Mouse (Mus musculus) G1E-ER4 (cell line): ENCODE data around the gene Prrc2b. TPM values are rescaled to one million over a fixed set of nuclear protein-coding genes. Genes with fewer than 3 reads are reported as not detected.

Experiments
- GATA1 ChIP-seq: IDR thresholded peaks from one replicate; pipeline ENCODE4 v1.8.0; 2012; ENCODE audit warnings: low read length, inconsistent platforms
- polyA plus RNA-seq: library from polyadenylated mRNA; stranded (reverse); fragments of >175 nt; gene quantifications from 2 replicates; pipeline ENCODE4 v1.2.3, GENCODE M21; 2012

Prrc2b gene
- polyA plus RNA-seq, 1 experiment = 97.4 TPM

- TF ChIP-seq GATA1 = no peak
These were observed 931 bp downstream of the Prrc2b start for GRCm38 (mm10) chr2:32151660-32152366.

- TF ChIP-seq GATA1 = no peak
These were observed 1.6 kb downstream of the Prrc2b start for GRCm38 (mm10) chr2:32152367-32153034.

DNA sequence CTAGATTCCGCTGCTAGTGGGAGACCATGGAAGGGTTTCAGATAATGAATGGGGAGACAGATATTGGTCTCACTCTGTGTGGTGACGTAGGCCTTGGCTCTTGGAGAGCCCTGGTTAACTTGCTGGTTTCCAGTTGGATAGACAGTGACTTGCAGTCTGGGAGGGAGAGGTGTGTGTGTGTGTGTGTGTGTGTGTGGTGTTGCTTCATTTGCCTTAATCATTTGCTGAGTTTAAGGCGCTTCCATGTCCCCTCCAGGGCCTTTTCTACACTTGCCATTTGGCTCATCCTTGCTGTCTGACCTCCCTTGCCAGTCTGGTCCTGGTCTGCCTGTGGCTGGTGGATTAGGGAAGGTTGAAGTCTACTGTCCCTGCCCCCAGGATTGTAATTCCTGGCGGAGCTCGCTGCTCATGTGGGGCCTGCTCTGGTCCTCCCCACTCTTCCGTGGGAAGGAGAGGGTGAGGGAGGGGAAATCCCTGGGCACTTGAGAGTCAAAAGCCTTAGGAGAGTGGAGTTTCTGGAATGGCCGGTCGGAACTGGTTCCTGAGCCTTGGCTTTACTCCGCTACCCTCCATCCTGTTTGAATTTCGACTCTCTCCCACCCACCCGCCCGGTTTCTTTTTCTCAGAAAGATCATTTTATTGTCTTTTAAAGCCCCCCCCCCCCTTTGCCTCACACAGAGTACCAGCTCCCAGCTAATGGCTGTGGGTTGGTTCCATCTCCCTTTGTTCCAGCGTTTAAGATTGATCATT is 2.3 kb downstream of the Prrc2b start:
- no peak for TF ChIP-seq GATA1

DNA sequence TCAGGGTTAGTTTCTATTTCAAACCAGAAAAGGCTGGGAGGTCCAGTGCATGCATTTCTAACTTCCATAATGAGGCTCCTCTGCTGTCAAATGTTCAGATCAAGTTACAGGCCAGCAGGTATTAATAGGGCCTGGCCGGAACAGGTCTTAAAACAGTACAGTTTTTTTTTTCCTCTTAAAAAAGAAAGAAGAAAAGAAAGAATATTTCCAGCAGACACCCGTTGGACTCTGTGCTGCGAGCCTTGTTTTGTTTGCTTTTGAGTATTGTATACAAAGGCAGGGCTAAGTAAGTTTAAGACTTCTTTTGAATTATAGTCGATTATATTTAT is 2.9 kb downstream of the Prrc2b start:
- TF ChIP-seq GATA1 = no peak

DNA sequence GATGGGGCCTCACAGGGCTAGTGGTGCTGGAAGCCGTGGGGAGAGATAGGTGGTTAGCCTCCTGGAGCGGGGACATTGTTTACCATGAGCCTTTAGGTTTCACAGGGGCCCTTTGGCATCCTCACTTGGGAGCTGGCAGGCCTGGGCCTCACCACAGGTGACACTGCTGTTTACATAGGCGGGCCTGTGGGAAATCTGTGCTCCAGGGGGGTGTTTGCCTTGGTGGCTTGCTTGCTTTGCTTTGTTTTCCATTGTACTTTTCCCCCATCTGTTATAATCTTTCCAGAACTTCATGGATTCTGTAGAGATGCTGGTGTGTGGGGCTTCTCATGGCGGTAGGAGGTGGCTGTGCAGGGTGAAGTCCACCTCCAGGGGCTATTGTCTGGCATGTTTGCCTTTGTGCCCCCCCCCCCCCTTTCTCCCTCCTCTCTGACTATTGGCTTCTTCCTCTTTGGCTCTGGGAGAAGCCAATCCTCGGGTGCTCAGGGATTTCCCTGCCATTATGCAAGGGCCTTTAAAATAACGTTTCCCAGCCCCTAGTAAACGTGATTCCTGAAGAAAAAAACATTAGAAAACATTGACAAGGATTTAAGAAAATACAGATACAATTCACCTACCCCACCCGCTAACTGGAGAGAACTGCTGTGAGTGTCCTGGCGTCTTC is 3.6 kb downstream of the Prrc2b start:
- no peak for TF ChIP-seq GATA1

GRCm38 (mm10) chr2:32154998-32155541 is 4.2 kb downstream of the Prrc2b start:
- TF ChIP-seq GATA1 = no peak

- TF ChIP-seq GATA1 = no peak
These were observed 4.7 kb downstream of the Prrc2b start for GRCm38 (mm10) chr2:32155614-32156013.

DNA sequence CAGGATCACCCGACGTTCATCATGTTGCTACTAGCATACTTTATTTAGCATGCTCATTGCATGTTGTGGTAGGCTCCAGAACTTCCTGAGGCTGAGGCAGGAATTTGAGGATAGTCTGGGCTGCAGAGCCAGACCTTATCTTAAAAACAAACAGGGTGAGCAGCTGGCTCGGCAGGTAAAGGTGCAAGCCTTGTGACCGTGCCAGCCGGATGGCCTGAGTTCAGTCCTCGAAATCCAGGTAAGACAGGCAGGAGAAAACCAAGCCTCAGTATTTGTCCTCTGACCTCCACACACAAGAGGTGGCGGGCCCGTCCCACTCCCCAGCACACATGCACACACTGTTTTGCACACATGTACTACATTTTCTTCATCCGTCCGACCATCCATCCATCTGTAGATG is 5.8 kb downstream of the Prrc2b start:
- TF ChIP-seq GATA1 = no peak

- TF ChIP-seq GATA1 = no peak
These were observed 6.4 kb downstream of the Prrc2b start for GRCm38 (mm10) chr2:32157328-32157727.

- TF ChIP-seq GATA1 = no peak
These were observed 7.8 kb downstream of the Prrc2b start for GRCm38 (mm10) chr2:32158616-32159239.

DNA sequence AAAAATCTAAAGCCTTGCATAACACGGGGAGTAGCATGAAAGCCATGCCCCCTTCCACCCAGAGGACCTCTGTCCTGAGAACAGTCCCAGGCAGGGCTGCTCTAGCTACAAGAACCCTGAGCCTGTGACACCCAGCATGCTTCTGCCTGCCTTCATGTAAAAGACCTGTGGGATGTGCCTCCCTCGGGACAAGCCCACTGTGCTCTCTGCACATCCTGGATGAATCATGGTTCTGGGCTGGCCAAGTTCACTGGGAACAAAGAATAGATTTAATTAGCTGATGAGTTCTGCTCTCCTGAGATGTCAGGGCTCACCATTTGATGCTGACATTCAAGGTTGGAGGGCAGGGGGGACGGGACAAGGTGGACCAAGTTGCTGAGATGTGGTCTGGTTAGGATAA is 9.6 kb downstream of the Prrc2b start:
- no peak for TF ChIP-seq GATA1

- no peak for TF ChIP-seq GATA1
These were observed 10.1 kb downstream of the Prrc2b start for GRCm38 (mm10) chr2:32160967-32161366.

- no peak for TF ChIP-seq GATA1
These were observed 11.2 kb downstream of the Prrc2b start for GRCm38 (mm10) chr2:32162102-32162501.

- TF ChIP-seq GATA1 = no peak
These were observed 11.8 kb downstream of the Prrc2b start for GRCm38 (mm10) chr2:32162646-32163045.

GRCm38 (mm10) chr2:32163057-32163456 is 12.2 kb downstream of the Prrc2b start:
- TF ChIP-seq GATA1 = no peak
